Mouse (Mus musculus) MEL (cell line): ENCODE results near the gene Cotl1.

Experiments
- CHD1 ChIP-seq: IDR thresholded peaks from 2 replicates; pipeline ENCODE4 v1.6.1; 2012; ENCODE audit warnings: low read depth, mild to moderate bottlenecking, inconsistent platforms, low read length, improper control_type of control experiment
- ELF1 ChIP-seq: IDR thresholded peaks from 2 replicates; pipeline ENCODE4 v1.6.1; 2014; ENCODE audit warnings: low read depth, mild to moderate bottlenecking, inconsistent platforms, low read length, improper control_type of control experiment, moderate library complexity
- POLR2AphosphoS2 ChIP-seq: IDR thresholded peaks from 2 replicates; pipeline ENCODE4 v1.6.1; 2011; ENCODE audit warnings: low read length, improper control_type of control experiment
- ZNF384 ChIP-seq: IDR thresholded peaks from 2 replicates; pipeline ENCODE4 v1.6.1; 2012; ENCODE audit warnings: low read depth, mild to moderate bottlenecking, inconsistent platforms, low read length, improper control_type of control experiment

DNA sequence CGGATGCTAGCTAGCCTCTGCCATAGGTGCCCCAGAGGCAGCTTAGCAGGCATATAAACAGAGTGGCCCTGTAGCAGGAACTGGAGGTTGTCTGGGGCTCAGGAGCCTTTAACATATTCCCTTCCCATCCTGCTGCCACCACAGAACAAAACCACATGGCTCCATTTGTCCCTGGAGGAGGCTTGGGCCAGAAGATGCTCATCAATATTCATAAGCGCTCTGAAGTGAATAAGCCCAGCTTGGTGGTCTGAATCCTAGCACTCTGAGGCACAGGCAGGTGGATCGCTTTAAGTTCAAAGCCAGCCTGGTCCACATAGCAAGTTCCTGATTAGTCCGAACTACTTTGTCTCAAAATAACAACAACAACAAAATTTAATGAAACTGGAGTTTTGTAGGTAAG is 47.7 kb upstream of the Cotl1 start:
- TF ChIP-seq CHD1 (no peak), POLR2AphosphoS2 (no peak), ELF1 (no peak), ZNF384 (no peak)
